Mouse (Mus musculus): ENCODE data around the gene Mrpl46. TPM values are rescaled to one million over a fixed set of nuclear protein-coding genes. Genes with fewer than 3 reads are reported as not detected.

Mrpl46 gene
- polyA plus RNA-seq, 1 experiment, result 21.5 TPM

GRCm38 (mm10) chr7:78754458-78755000 is 28.8 kb downstream of the Mrpl46 start:
- WGBS, result 68% methylated on average over 8 of the region's 8 CpGs
- TF ChIP-seq POLR2A (IDR thresholded peaks at IDR 0.05; ENCODE audit: borderline replicate concordance, control insufficient read depth, low read depth, low read length) (no peak), CTCF (IDR thresholded peaks at IDR 0.05; ENCODE audit: control insufficient read depth, insufficient read depth, low read length) (no peak)
- Histone ChIP-seq H3K27ac (ENCODE audit: control insufficient read depth, insufficient read depth, low read depth, low read length, poor library complexity) (no peak overlapping the region), H3K4me3 (replicated peaks; ENCODE audit: control insufficient read depth, low read depth, low read length) (no peak overlapping the region), H3K4me1 (ENCODE audit: control insufficient read depth, insufficient read depth, low read length) (no peaks in the 10 kb centered on the region)

GRCm38 (mm10) chr7:78753752-78754457 is 29.4 kb downstream of the Mrpl46 start:
- TF ChIP-seq POLR2A (IDR thresholded peaks at IDR 0.05; ENCODE audit: borderline replicate concordance, control insufficient read depth, low read depth, low read length), result no peak
- no peak for TF ChIP-seq CTCF (IDR thresholded peaks at IDR 0.05; ENCODE audit: control insufficient read depth, insufficient read depth, low read length)
- WGBS, result 76% methylated on average over 7 of the region's 7 CpGs

GRCm38 (mm10) chr7:78752961-78753360 is 30.4 kb downstream of the Mrpl46 start:
- no peak overlapping the region for H3K27ac ChIP-seq (ENCODE audit: control insufficient read depth, insufficient read depth, low read depth, low read length, poor library complexity)
- no peak overlapping the region for H3K4me3 ChIP-seq (replicated peaks; ENCODE audit: control insufficient read depth, low read depth, low read length)
- H3K4me1 ChIP-seq (ENCODE audit: control insufficient read depth, insufficient read depth, low read length), result no peaks in the 10 kb centered on the region
- 79% methylated on average over 4 of the region's 4 CpGs for WGBS
- TF ChIP-seq POLR2A (IDR thresholded peaks at IDR 0.05; ENCODE audit: borderline replicate concordance, control insufficient read depth, low read depth, low read length) (no peak), CTCF (IDR thresholded peaks at IDR 0.05; ENCODE audit: control insufficient read depth, insufficient read depth, low read length) (no peak)

More at GRCm38 (mm10) chr7:78753752-78754457, 29.4 kb downstream of the Mrpl46 start:
- Histone ChIP-seq H3K27ac (ENCODE audit: control insufficient read depth, insufficient read depth, low read depth, low read length, poor library complexity) (no peak overlapping the region), H3K4me1 (ENCODE audit: control insufficient read depth, insufficient read depth, low read length) (no peaks in the 10 kb centered on the region), H3K4me3 (replicated peaks; ENCODE audit: control insufficient read depth, low read depth, low read length) (no peak overlapping the region)

DNA sequence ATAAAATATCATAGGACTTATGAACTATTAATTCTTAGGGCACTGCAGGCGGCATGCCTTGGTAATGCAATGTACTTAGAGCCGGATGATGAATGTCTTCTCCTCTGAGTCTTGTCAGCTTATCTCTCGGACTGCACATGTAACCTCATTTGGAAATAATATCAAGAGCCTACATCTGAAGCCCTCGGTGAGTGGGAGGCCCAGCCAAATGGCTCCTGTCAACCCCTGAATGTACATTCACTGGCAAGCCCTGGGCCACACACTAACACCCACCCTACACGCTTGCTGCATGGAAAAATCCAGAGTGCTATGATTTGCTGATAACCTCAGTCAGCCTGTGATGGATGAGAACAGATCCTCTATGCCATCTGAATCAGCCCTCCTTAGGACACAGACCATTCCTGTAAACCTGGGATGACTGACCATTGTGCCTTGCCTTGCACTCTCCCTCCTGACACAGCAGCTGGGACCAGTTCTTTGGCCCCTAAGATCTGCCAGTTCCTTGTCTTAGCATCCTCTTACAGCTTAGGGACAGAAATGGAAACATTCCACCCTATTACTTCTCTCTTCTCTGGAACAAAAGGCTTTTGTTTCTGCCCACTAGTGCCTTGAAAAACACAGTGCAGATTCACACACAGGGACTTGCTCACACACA is 39.5 kb downstream of the Mrpl46 start:
- H3K27ac ChIP-seq (ENCODE audit: control insufficient read depth, insufficient read depth, low read depth, low read length, poor library complexity), result no peak overlapping the region

GRCm38 (mm10) chr7:78739351-78740000 is 43.9 kb downstream of the Mrpl46 start:
- Histone ChIP-seq H3K4me3 (replicated peaks; ENCODE audit: control insufficient read depth, low read depth, low read length) (no peak overlapping the region), H3K4me1 (ENCODE audit: control insufficient read depth, insufficient read depth, low read length) (no peaks in the 10 kb centered on the region), H3K27ac (ENCODE audit: control insufficient read depth, insufficient read depth, low read depth, low read length, poor library complexity) (no peak overlapping the region)
- TF ChIP-seq POLR2A (IDR thresholded peaks at IDR 0.05; ENCODE audit: borderline replicate concordance, control insufficient read depth, low read depth, low read length) (no peak), CTCF (IDR thresholded peaks at IDR 0.05; ENCODE audit: control insufficient read depth, insufficient read depth, low read length) (no peak)
- 73% methylated on average over 8 of the region's 8 CpGs for WGBS

More for the DNA sequence above, 39.5 kb downstream of the Mrpl46 start:
- WGBS, result 61% methylated on average over 5 of the region's 5 CpGs
- H3K4me3 ChIP-seq (replicated peaks; ENCODE audit: control insufficient read depth, low read depth, low read length), result no peak overlapping the region
- H3K4me1 ChIP-seq (ENCODE audit: control insufficient read depth, insufficient read depth, low read length), result no peaks in the 10 kb centered on the region
- TF ChIP-seq POLR2A (IDR thresholded peaks at IDR 0.05; ENCODE audit: borderline replicate concordance, control insufficient read depth, low read depth, low read length), result no peak
- TF ChIP-seq CTCF (IDR thresholded peaks at IDR 0.05; ENCODE audit: control insufficient read depth, insufficient read depth, low read length), result no peak

DNA sequence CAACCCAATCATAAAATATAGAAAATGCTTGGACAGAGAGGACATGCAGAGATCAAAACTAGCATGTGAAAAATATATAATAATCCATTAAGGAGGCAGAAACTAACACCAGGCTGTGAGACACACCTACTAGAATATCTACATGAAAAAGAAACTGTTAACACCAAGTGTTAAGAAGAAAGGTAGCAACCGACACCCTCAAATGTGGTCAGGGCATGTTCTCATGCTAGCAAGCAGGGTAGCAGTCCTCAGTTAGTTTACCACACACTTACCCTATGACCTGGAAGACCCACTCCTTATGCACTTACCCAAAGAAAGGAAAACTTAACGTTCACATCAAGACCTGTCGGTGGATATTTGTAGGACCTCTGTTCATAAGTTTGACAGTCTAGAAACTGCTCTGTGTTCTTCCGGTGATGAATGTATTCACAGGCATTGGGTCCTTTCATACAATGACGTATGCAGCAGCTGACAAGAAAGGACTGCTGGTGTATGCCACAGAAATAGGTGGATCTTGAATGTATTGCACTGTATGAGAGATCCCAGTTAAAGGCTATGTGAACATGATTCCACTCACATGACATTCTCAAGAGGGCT is 45.6 kb downstream of the Mrpl46 start, which contains the start of gene Ntrk3:
Gene Ntrk3, minus strand, starts transcription at position 399 of the 597 bp plus-strand sequence.
- H3K27ac ChIP-seq (ENCODE audit: control insufficient read depth, insufficient read depth, low read depth, low read length, poor library complexity), result no peak within 1 kb of the TSS
- TF ChIP-seq POLR2A (IDR thresholded peaks at IDR 0.05; ENCODE audit: borderline replicate concordance, control insufficient read depth, low read depth, low read length), result no peak
- TF ChIP-seq CTCF (IDR thresholded peaks at IDR 0.05; ENCODE audit: control insufficient read depth, insufficient read depth, low read length), result no peak
- no peaks in the 10 kb centered on the region for H3K4me1 ChIP-seq (ENCODE audit: control insufficient read depth, insufficient read depth, low read length)
- 70% methylated on average over 5 of the region's 5 CpGs for WGBS
- no peak within 1 kb of the TSS for H3K4me3 ChIP-seq (replicated peaks; ENCODE audit: control insufficient read depth, low read depth, low read length)

- Histone ChIP-seq H3K4me1 (ENCODE audit: control insufficient read depth, insufficient read depth, low read length) (no peaks in the 10 kb centered on the region), H3K27ac (ENCODE audit: control insufficient read depth, insufficient read depth, low read depth, low read length, poor library complexity) (no peak overlapping the region), H3K4me3 (replicated peaks; ENCODE audit: control insufficient read depth, low read depth, low read length) (no peak overlapping the region)
- TF ChIP-seq POLR2A (IDR thresholded peaks at IDR 0.05; ENCODE audit: borderline replicate concordance, control insufficient read depth, low read depth, low read length) (no peak), CTCF (IDR thresholded peaks at IDR 0.05; ENCODE audit: control insufficient read depth, insufficient read depth, low read length) (no peak)
- 87% methylated on average over 6 of the region's 6 CpGs for WGBS
These were observed 46.1 kb downstream of the Mrpl46 start for GRCm38 (mm10) chr7:78737196-78737595.
